Mouse (Mus musculus): ENCODE results near the gene Nrd1.

Nrd1 gene

DNA sequence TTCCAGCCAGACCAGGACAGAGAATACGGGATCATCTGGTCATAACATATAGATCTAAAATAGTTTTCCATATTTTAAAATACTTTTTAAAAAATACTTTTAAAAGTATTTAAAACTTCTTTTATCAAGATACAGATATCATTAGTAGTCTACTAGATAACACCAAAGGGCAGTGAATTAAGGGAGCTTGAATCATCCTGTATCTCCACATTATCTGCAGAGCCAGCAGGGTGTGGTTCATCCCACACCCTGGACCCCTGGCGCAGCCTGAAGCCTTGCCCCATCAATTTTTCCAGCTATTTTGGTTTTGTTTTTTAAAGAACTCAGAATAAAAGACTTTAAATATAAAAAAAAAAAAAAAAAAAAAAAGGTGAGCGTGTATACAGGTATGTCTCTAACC lies 98.4 kb downstream of the Nrd1 start:
- no peak for DNase-seq (ENCODE audit: low spot score)

DNA sequence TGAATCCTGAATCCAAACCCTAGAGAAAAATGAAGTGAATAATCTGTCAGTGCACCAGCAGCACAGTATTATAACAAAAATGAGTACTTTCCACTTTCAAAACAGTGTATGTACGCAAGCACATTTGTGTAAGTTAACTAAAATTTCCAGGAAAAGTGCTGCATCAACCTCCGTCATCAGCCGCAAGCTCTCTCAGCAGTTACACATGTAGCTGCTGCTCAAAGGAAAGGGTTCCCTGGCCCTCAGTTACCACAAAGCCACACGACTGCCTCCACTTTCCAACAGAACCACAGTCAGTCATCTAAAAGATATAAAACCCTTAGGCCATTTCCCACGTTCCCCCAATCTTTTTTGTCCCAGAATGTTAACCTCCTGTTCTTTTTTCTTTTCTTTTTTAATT lies 102.1 kb downstream of the Nrd1 start:
- DNase-seq (ENCODE audit: low spot score): no peak

DNA sequence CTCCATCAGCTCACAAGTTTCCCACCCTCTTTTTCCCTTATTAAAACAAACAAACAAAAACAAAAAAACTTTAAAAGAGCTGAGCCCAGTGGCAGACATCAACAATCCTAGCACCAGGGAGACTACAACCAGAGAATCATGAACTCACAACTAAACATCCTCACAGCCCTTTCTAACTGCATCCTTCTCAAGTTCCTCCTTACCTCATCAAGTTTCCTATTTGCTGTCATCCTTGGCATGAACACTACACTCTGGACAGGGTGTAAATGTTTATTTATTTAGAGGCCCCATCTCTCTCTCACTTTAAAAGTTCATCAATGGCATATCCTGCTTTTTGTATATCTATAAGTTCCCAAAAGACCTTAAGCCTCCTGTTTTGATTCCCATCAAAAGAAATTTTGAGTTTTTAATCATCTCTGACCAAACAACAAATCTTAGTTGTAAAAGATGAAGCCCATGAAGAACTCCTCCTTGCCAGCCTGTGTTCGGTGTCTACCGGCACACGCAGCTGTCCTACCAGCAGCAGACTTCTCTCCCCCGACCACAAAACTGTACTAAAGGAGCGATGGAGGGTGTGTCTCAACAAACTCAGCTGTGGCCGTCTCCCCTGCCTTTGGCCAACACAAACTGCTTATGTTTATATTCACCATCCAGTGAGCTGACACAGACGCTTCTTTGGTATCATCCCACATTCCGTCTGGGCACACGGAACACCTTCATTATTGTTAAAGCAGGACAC lies 102.9 kb downstream of the Nrd1 start:
- DNase-seq (ENCODE audit: low spot score): no peak

DNA sequence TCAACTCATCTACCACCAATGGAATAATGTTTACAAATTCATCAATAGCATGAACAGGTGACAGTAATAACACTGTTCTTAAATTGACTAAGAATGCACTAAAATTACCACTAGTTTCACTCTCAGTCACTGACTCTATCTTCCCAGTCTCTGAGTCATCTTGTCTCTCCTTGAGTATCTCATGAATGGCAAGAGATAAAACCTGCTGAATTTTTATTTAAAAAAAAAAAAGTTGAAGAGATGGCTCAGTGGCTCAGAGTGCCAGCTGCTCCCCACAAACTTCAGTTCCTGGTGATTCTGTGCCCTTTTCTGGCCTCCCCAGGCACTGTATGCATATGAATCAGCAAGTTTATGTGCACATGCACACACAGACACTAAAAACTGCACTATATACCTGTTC lies 104.8 kb downstream of the Nrd1 start:
- no peak for DNase-seq (ENCODE audit: low spot score)

DNA sequence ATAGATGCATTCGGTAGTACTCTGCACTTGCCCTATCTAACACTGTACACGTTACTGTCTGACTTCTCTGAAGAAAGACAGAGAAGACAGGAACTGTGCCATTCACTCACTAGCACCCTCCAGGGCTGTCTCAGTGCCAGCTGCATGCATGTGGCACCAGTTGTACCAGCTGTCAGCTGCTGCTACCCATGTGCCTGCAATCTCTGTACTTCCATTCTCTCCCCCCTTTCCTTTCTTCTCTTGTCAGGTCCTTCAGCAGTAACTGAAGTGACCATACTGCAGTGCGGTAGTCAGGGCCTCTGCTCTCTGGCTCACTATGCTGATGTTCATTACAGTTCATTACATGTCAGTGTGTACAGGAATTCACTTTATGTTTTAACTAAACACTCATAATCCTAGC lies 105.6 kb downstream of the Nrd1 start:
- DNase-seq (ENCODE audit: low spot score): no peak

DNA sequence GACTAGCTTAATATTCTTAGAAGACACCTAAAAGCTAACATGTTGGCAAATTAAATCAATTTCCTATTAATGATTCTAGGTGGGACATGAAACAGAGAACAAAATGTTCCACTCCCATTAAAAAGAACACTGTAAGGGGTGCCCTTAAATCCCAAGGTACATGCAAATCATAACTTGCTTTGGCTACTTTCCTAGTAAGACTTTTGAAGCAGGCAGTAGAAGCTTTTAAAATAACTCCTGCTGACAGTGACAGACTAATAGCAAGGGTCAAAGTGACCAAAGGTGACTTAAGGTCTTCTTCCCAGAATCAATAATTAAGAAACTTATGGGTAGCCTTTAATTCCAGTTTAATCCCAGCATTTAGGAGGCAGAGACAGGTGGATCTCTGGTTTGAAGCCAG lies 106.1 kb downstream of the Nrd1 start:
- no peak for DNase-seq (ENCODE audit: low spot score)

DNA sequence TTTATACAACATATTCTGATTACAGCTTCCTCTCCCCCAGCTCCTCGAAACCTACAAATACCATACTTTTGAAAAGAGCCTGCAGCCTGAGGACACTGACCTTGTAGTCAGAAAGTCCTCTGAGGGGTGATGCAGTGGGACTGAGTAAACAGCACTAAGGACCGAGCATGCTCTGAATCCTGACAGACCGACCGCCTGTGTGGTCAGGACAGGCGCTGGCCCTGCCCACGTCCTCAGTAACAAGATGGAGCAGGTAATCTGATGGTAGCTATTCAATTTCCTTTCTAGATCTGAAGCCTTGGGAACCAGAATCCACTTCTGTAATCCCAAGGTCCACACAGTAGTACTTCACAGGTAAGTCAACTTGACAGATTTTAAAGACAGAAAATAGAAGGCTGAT lies 108.6 kb downstream of the Nrd1 start:
- no peak for DNase-seq (ENCODE audit: low spot score)

DNA sequence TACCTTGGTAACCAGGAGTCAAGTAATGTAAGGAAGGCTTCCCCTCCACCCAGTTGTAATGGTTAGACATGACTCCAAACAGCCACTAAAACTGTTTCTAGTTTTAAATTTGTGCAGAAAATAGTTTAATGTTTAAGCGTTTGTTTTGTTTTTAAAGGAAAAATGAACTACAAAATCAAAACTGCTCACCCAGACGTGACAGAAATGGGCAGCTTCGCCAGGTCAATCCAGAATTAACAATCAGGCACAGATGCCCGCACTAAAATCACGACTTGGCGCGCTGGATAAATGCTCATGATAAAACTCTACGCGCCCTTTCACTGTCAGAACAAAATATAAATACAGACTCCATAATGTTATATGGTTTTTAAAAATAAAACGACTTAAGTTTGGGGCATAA lies 109.2 kb downstream of the Nrd1 start:
- DNase-seq (ENCODE audit: low spot score): no peak

DNA sequence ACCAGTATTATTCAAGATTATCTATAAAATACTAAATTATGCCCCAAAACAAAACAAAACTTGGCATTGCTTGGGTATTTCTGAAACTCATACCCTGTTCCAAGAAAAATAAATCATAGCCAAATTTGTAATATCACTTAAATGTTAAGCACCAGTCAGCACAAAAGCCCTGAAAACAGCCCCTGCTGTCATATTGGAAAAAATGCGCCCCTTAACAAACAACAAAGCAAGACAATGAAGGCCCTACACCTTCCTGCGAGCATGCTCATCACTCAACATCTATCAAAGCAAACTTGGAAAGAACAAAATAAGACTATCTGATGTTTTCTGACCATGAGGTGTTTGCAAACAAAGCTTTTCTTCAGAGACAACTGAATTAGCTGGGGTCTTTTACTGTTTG lies 110.5 kb downstream of the Nrd1 start:
- DNase-seq (ENCODE audit: low spot score): no peak
